Mouse (Mus musculus) liver, postnatal 0 days (tissue): ENCODE measurements at regions not wholly inside any gene's neighbourhood (a gene's known extent, or its start where the extent isn't known, plus 50 kb on each side); places are given as distances from the start of the nearest gene placed in this dataset.

Experiments
- ATAC-seq: fragments of 200-750 bp; cut with Nextera tagmentation; 2 replicates; pipeline ENCODE4 v1.8.0; 2017; ENCODE audit warnings: mild to moderate bottlenecking, moderate library complexity
- DNase-seq: peaks from one replicate; pipeline ENCODE4 v3.0.0-alpha.2; 2016
- H3K27ac ChIP-seq: fragments of 300-500 bp; sonication (generic); 2 replicates; pipeline ENCODE4 v1.5.1; 2014; ENCODE audit warnings: antibody characterized with exemption, moderate library complexity, mild to moderate bottlenecking, low read depth
- H3K27me3 ChIP-seq: fragments of 300-500 bp; sonication (generic); 2 replicates; pipeline ENCODE4 v1.6.1; 2014; ENCODE audit warnings: low read length, control low read depth, mixed read lengths; ENCODE audit not compliant: insufficient read depth
- H3K36me3 ChIP-seq: fragments of 300-500 bp; sonication (generic); replicated peaks from 2 replicates; pipeline ENCODE4 v1.6.1; 2014; ENCODE audit warnings: mild to moderate bottlenecking, control low read depth, low read length, moderate library complexity, mixed read lengths; ENCODE audit not compliant: insufficient read depth
- H3K4me1 ChIP-seq: fragments of 300-500 bp; sonication (generic); 2 replicates; pipeline ENCODE4 v1.6.1; 2014; ENCODE audit warnings: antibody characterized with exemption, mild to moderate bottlenecking, control low read depth; ENCODE audit not compliant: insufficient read depth
- H3K4me2 ChIP-seq: fragments of 300-500 bp; sonication (generic); 2 replicates; pipeline ENCODE4 v1.6.1; 2014; ENCODE audit warnings: low read depth, mild to moderate bottlenecking, low read length, moderate library complexity, mixed read lengths
- H3K4me3 ChIP-seq: fragments of 300-500 bp; sonication (generic); 2 replicates; pipeline ENCODE4 v1.5.1; 2014; ENCODE audit warnings: low read depth, low read length
- H3K9ac ChIP-seq: fragments of 300-500 bp; sonication (generic); replicated peaks from 2 replicates; pipeline ENCODE4 v1.6.1; 2014; ENCODE audit warnings: mild to moderate bottlenecking, moderate library complexity
- H3K9me3 ChIP-seq: fragments of 300-500 bp; sonication (generic); 2 replicates; pipeline ENCODE4 v1.6.1; 2016; ENCODE audit warnings: mild to moderate bottlenecking, control low read depth, low read length, mixed read lengths
- CTCF ChIP-seq: sonication (generic); IDR thresholded peaks from 2 replicates; pipeline ENCODE4 v1.5.1; 2016; ENCODE audit warnings: antibody characterized with exemption, low read depth
- EP300 ChIP-seq: IDR thresholded peaks from 2 replicates; pipeline ENCODE4 v1.6.1; 2016; ENCODE audit warnings: antibody characterized with exemption, low read depth, mild to moderate bottlenecking
- WGBS: fragments of 180-500 bp; shearing (Covaris S2); extraction: QIAGEN DNeasy Blood & Tissue Kit; methylation state at CpG from one replicate; pipeline ENCODE4 v1.1.7; 2014; ENCODE audit not compliant: insufficient replicate concordance; 5-methylcytosine and 5-hydroxymethylcytosine counted together

DNA sequence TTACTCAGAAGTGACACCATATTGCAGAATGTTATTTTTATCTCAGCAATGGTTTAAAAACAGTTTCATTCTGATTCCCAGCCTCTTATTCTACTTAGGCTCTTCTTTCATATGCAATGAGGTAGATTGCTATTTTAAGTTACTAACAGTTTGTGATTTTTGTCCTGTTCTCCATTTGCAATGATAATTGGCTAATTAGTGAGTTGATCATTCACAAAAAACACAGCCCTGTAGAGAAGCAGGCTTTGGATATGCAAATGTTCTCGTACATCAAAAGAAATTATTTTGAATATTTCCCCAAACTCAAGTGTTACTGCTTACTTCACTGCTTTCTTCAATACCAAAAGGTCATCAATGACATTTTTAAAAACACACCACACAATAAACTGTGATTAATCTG is 184.7 kb upstream of the Galnt5 start:
- 61% methylated on average over 1 of the region's 1 CpGs for WGBS
- no peaks in the 10 kb centered on the region for H3K9me3 ChIP-seq
- no peak for ATAC-seq

DNA sequence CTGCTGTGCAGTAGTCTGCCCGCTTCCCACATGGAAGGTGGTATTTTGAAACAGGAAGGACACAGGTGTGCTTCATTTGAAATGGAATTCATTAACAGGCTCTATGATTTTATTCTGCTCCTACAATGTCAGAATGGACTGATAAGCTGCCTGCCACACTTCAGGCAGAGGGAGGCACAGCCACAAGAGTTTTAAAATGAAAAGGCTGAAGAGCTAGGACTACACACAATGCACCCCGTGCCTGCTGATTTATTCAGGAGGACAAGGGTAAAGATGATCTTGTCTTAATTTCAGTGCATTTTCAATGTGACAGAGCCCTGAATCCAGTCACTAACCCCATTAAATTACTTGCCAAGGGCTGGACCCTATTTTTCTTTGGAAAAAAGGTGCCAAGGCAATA is 177.3 kb upstream of the Galnt5 start:
- WGBS: 76% methylated on average over 2 of the region's 2 CpGs
- no peak for ATAC-seq
- no peaks in the 10 kb centered on the region for H3K4me1 ChIP-seq
- no peak for TF ChIP-seq EP300
- no peak for TF ChIP-seq CTCF
- no peaks in the 10 kb centered on the region for H3K27me3 ChIP-seq
- no peak overlapping the region for H3K4me2 ChIP-seq
- no peaks in the 10 kb centered on the region for H3K9me3 ChIP-seq
- no peak overlapping the region for H3K4me3 ChIP-seq
- no peaks in the 10 kb centered on the region for H3K36me3 ChIP-seq
- no peak for DNase-seq
- H3K9ac ChIP-seq: no peak overlapping the region
- no peak overlapping the region for H3K27ac ChIP-seq

More for the DNA sequence above, 184.7 kb upstream of the Galnt5 start:
- Histone ChIP-seq H3K27me3 (no peaks in the 10 kb centered on the region), H3K4me2 (no peak overlapping the region), H3K4me1 (no peaks in the 10 kb centered on the region), H3K4me3 (no peak overlapping the region), H3K27ac (no peak overlapping the region), H3K36me3 (no peaks in the 10 kb centered on the region), H3K9ac (no peak overlapping the region)
- no peak for DNase-seq
- no peak for TF ChIP-seq CTCF

DNA sequence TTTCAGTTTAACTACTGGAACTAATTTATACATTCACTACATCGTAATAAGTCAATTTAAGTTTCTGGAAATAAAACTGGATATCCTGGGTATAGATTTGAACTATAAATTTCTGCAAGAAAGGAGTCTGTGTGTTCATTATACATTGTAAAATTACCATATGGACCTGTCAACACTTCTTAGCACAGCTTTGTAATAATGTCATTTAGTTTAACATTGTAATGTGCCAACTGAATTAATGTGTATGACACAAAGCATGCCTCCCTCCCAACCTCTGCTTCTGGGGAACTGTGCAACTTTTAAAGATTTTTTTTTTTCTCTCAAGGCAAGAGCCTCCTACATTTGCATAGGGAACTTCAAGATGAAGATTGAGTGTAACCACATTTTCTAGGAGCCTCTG is 176.8 kb upstream of the Galnt5 start:
- DNase-seq (no peak), ATAC-seq (no peak)
- Histone ChIP-seq H3K4me3 (no peak overlapping the region), H3K27me3 (no peaks in the 10 kb centered on the region), H3K9me3 (no peaks in the 10 kb centered on the region), H3K27ac (no peak overlapping the region), H3K36me3 (no peaks in the 10 kb centered on the region), H3K9ac (no peak overlapping the region), H3K4me2 (no peak overlapping the region), H3K4me1 (no peaks in the 10 kb centered on the region)
- TF ChIP-seq CTCF: no peak
- TF ChIP-seq EP300: no peak
- WGBS: 71% methylated on average over 1 of the region's 1 CpGs

DNA sequence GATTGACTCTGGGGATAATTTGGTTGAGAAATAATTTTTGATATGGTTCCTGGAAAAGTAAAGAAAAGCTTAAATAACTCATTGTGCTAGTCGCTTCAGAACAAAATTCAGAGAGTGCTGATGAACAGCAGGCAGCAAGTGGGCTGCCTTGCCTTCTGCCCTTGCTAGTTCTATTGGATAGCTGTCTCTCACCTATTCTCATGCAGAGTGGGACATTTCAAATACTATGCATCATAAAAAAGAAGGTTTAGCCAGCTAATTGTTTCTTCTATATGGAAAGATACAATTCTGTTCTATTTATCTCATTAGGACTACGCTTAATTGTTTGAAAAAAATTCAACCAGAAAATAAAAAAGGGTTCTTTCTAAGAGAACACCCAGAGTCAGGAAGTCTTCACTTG is 169.4 kb upstream of the Galnt5 start:
- Histone ChIP-seq H3K4me1 (no peaks in the 10 kb centered on the region), H3K4me2 (no peak overlapping the region), H3K9me3 (no peaks in the 10 kb centered on the region), H3K27me3 (no peaks in the 10 kb centered on the region), H3K9ac (no peak overlapping the region), H3K27ac (no peak overlapping the region), H3K4me3 (no peak overlapping the region), H3K36me3 (no peaks in the 10 kb centered on the region)
- ATAC-seq: no peak
- WGBS: 68% methylated on average over 2 of the region's 2 CpGs
- DNase-seq: no peak
- no peak for TF ChIP-seq CTCF
- TF ChIP-seq EP300: no peak

DNA sequence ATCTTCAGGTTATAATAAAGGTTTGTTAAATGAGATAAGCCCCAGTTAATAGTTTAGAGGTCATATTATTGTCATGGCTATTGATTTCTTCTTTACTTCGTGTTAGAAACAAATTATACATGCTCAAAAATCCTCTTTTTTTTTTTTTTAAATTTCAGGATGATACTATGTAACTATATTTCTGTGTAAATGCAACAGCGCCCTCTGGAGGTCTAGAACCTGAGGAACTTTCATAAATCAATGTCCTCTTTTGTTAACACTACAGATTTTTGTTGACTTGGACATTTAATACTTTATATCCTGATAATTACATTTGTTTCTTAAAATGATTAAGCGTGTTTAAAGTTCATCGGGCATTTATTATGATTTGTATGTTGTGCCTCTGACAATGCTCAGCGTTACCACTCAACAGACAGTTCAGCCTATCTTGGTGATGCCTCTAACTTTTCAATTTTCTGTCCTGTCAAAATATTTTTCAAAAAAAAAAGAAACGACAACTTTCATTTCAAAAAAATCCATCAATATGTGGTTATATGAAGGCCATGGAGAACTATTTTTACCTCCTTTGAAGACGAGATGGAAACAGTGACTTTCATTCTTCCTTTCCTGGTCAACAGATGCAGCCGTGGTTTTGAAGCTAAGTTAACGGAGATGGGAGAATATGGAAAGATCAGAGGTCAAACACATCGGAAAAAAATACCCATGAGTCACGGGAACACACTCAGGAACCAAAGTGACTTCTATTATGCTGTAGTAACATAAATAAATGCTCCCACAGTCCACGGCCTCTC is 164.9 kb upstream of the Galnt5 start:
- WGBS: 40% methylated on average over 12 of the region's 12 CpGs
- H3K4me1 ChIP-seq: no peaks in the 10 kb centered on the region
- no peaks in the 10 kb centered on the region for H3K27me3 ChIP-seq
- no peak for TF ChIP-seq EP300
- TF ChIP-seq CTCF: peak; percentile 56
- H3K4me2 ChIP-seq: no peak overlapping the region
- H3K9me3 ChIP-seq: no peaks in the 10 kb centered on the region
- H3K4me3 ChIP-seq: no peak overlapping the region
- DNase-seq (peak; percentile 32), ATAC-seq (no peak)
- no peak overlapping the region for H3K27ac ChIP-seq
- H3K9ac ChIP-seq: no peak overlapping the region
- no peaks in the 10 kb centered on the region for H3K36me3 ChIP-seq

DNA sequence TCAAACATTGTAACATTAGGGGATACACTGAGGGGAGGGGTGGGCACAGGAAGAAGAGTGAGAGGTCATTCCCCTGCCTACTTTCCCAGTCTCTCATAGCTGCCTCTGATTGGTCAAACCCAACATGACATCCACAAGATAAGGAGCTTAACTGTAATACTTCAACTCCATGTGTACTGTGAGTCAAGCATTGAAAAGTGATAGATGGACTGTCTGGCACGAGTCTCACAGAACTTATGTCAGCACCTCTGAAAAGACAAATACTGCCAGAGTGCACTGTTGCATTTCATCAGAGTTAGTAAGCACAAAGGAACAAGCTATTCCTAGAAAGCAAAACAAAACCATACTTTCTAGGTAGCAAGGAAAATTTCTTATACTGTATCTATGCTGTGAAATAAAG is 152.5 kb upstream of the Galnt5 start:
- ATAC-seq: no peak
- Histone ChIP-seq H3K4me2 (no peak overlapping the region), H3K4me3 (no peak overlapping the region), H3K4me1 (no peaks in the 10 kb centered on the region), H3K9ac (no peak overlapping the region), H3K27ac (no peak overlapping the region), H3K27me3 (no peaks in the 10 kb centered on the region), H3K36me3 (no peaks in the 10 kb centered on the region), H3K9me3 (no peaks in the 10 kb centered on the region)
- no peak for TF ChIP-seq EP300
- no peak for TF ChIP-seq CTCF
- DNase-seq: no peak
- 25% methylated on average over 1 of the region's 1 CpGs for WGBS

DNA sequence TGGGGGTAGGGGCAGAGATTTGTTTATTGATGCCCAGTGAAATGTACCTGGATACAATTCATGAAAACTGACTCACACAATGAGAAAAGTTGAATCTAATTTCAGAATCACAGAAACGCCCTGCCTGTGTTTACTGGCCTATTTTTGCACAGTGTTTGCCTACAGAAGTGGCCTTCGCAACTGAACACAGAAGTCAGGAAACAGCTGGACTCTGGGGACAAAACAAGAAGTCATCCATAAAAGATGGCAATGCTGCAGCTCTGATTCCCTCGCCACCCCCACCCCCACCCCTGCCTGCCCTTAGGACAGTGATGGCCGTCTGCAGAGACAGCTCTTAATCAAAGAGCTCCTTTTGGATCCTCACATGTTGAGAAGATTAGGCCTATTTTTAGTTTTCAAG is 150.0 kb upstream of the Galnt5 start:
- 47% methylated on average over 4 of the region's 4 CpGs for WGBS
- DNase-seq (no peak), ATAC-seq (no peak)
- H3K9me3 ChIP-seq: no peaks in the 10 kb centered on the region
- no peak for TF ChIP-seq EP300
- TF ChIP-seq CTCF: no peak
- H3K4me2 ChIP-seq: no peak overlapping the region
- H3K9ac ChIP-seq: no peak overlapping the region
- no peak overlapping the region for H3K4me3 ChIP-seq
- H3K27me3 ChIP-seq: no peaks in the 10 kb centered on the region
- H3K27ac ChIP-seq: no peak overlapping the region
- no peaks in the 10 kb centered on the region for H3K4me1 ChIP-seq
- H3K36me3 ChIP-seq: no peaks in the 10 kb centered on the region
